Mouse (Mus musculus) Patski (cell line): ENCODE results near the gene 4930432M17Rik. TPM values are rescaled to one million over a fixed set of nuclear protein-coding genes. Genes with fewer than 3 reads are reported as not detected.
A peak's percentile ranks its signal among the peaks of the same experiment; 100 is the strongest.

Experiments
- ATAC-seq: fragments of 100-300 bp; one replicate; pipeline ENCODE4 v1.8.0; 2021
- CTCF ChIA-PET: fragments of 350-600 bp; sonication (Branson Sonifier 250); formaldehyde crosslinking; loops from one replicate; lab custom pipeline; 2022; ENCODE audit warnings: inconsistent platforms; lab: Charles Lee
- POLR2A ChIA-PET: fragments of 350-600 bp; sonication (Branson Sonifier 250); formaldehyde crosslinking; loops from one replicate; lab custom pipeline; 2022; ENCODE audit warnings: antibody characterized with exemption, inconsistent platforms; lab: Charles Lee
- DNase-seq: peaks from one replicate; pipeline ENCODE4 v3.0.0-alpha.2; 2011; ENCODE audit warnings: low read depth, low spot score
- H3K27me3 ChIP-seq: fragments of 371-371 bp; one replicate; pipeline ENCODE4 v1.5.1; 2021
- CTCF ChIP-seq: fragments of 100-300 bp; IDR thresholded peaks from one replicate; pipeline ENCODE4 v1.5.1; 2021
- in situ Hi-C: fragments of 300-500 bp; cut with MboI; formaldehyde crosslinking; loops from 3 replicates; pipeline ENCODE4 v1.11.1; 2018; ENCODE audit warnings: low pct_unique_long_range_greater_than_20kb, mixed read lengths
- polyA plus RNA-seq: library from polyadenylated mRNA; unstranded; gene quantifications from one replicate; pipeline ENCODE4 v1.2.3, GENCODE M21; 2021

4930432M17Rik gene
- polyA plus RNA-seq, 1 experiment from 2014 or later = not detected

GRCm38 (mm10) chr3:121638241-121638640 is 32.3 kb upstream of the 4930432M17Rik start:
- H3K27me3 ChIP-seq = no peaks in the 10 kb centered on the region
- DNase-seq = no peak
- no peak for ATAC-seq
- CTCF ChIA-PET = interaction anchor here (0.9 to 5.3 kb wide), 10 partner anchors 8 to 99 kb away, joined by 3 to 37 read pairs (median 5); no protein-coding TSS in a partner anchor
- POLR2A ChIA-PET = interaction anchor here (0.6 to 1.6 kb wide), 4 partner anchors 10 to 124 kb away, joined by 3 to 8 read pairs (median 4); no protein-coding TSS in a partner anchor
- in situ Hi-C loops = loop anchor here (5.0 kb wide), 1 partner anchor 91 kb away; no protein-coding TSS in a partner anchor
- TF ChIP-seq CTCF = no peak

- TF ChIP-seq CTCF = no peak
- no peaks in the 10 kb centered on the region for H3K27me3 ChIP-seq
- ChIA-PET CTCF (interaction anchor here (2.1 to 5.3 kb wide), 2 partner anchors 57 to 96 kb away, joined by 7 to 37 read pairs; no protein-coding TSS in a partner anchor), POLR2A (interaction anchor here (0.8 to 1.3 kb wide), 2 partner anchors 10 to 83 kb away, joined by 3 read pairs; partner anchors contain the start of gene F3)
- in situ Hi-C loops = no loop called here
- DNase-seq = no peak
- ATAC-seq = no peak
Observed at GRCm38 (mm10) chr3:121640611-121641010, 30.0 kb upstream of the 4930432M17Rik start.

- no peaks in the 10 kb centered on the region for H3K27me3 ChIP-seq
- DNase-seq = no peak
- CTCF ChIA-PET = interaction anchor here (0.9 to 5.0 kb wide), 9 partner anchors 8 to 103 kb away, joined by 3 to 31 read pairs (median 3); no protein-coding TSS in a partner anchor
- ATAC-seq = no peak
- POLR2A ChIA-PET = interaction anchor here (0.6 to 1.1 kb wide), 2 partner anchors 9 to 92 kb away, joined by 3 to 4 read pairs; no protein-coding TSS in a partner anchor
- no peak for TF ChIP-seq CTCF
- in situ Hi-C loops = no loop called here
Observed at GRCm38 (mm10) chr3:121643236-121643635, 27.3 kb upstream of the 4930432M17Rik start.

GRCm38 (mm10) chr3:121645447-121645846 is 25.1 kb upstream of the 4930432M17Rik start:
- DNase-seq (no peak), ATAC-seq (no peak)
- no peak for TF ChIP-seq CTCF
- ChIA-PET CTCF (interaction anchor here (0.7 to 5.0 kb wide), 8 partner anchors 10 to 91 kb away, joined by 3 to 31 read pairs (median 5); no protein-coding TSS in a partner anchor), POLR2A (interaction anchor here (1.4 to 1.8 kb wide), 3 partner anchors 9 to 78 kb away, joined by 6 to 10 read pairs (median 6); partner anchors contain the start of gene F3)
- in situ Hi-C loops = no loop called here
- no peaks in the 10 kb centered on the region for H3K27me3 ChIP-seq

- in situ Hi-C loops = no loop called here
- no peaks in the 10 kb centered on the region for H3K27me3 ChIP-seq
- ATAC-seq = peak; percentile 94
- TF ChIP-seq CTCF = no peak
- ChIA-PET POLR2A (interaction anchor here (0.7 to 2.0 kb wide), 7 partner anchors 10 to 79 kb away, joined by 3 to 10 read pairs (median 6); partner anchors contain the start of gene F3), CTCF (interaction anchor here (0.9 to 5.0 kb wide), 9 partner anchors 8 to 95 kb away, joined by 3 to 31 read pairs (median 4); no protein-coding TSS in a partner anchor)
- peak; percentile 99 for DNase-seq
Observed at GRCm38 (mm10) chr3:121646364-121647048, 24.1 kb upstream of the 4930432M17Rik start.

GRCm38 (mm10) chr3:121648238-121648778 is 22.3 kb upstream of the 4930432M17Rik start:
- POLR2A ChIA-PET = interaction anchor here (1.2 to 2.0 kb wide), 5 partner anchors 10 to 77 kb away, joined by 3 to 9 read pairs (median 5); partner anchors contain the start of gene F3
- ATAC-seq = no peak
- CTCF ChIA-PET = interaction anchor here (0.6 to 1.5 kb wide), 5 partner anchors 34 to 98 kb away, joined by 3 to 7 read pairs (median 4); no protein-coding TSS in a partner anchor

GRCm38 (mm10) chr3:121650052-121650671 is 20.4 kb upstream of the 4930432M17Rik start:
- no peaks in the 10 kb centered on the region for H3K27me3 ChIP-seq
- ATAC-seq = peak; percentile 18
- CTCF ChIA-PET = interaction anchor here (1.0 to 3.0 kb wide), 10 partner anchors 12 to 111 kb away, joined by 3 to 13 read pairs (median 6); partner anchors contain the start of gene F3
- in situ Hi-C loops = loop anchor here (5.0 kb wide), 1 partner anchor 72 kb away; the partner anchor contains the start of gene F3
- peak; percentile 98 for DNase-seq
- POLR2A ChIA-PET = interaction anchor here (0.6 to 1.8 kb wide), 11 partner anchors 8 to 1760 kb away, joined by 3 to 8 read pairs (median 4); partner anchors contain the start of gene F3
- no peak for TF ChIP-seq CTCF

More at GRCm38 (mm10) chr3:121648238-121648778, 22.3 kb upstream of the 4930432M17Rik start:
- in situ Hi-C loops = no loop called here
- no peaks in the 10 kb centered on the region for H3K27me3 ChIP-seq
- TF ChIP-seq CTCF = no peak
- no peak for DNase-seq

GRCm38 (mm10) chr3:121651710-121652109 is 18.9 kb upstream of the 4930432M17Rik start:
- POLR2A ChIA-PET = interaction anchor here (1.2 to 1.8 kb wide), 6 partner anchors 8 to 74 kb away, joined by 3 to 6 read pairs (median 4); partner anchors contain the start of gene F3
- CTCF ChIA-PET = interaction anchor here (0.8 to 3.0 kb wide), 16 partner anchors 8 to 85 kb away, joined by 3 to 13 read pairs (median 6); partner anchors contain the start of gene F3
- no peak for ATAC-seq
- DNase-seq = no peak
- in situ Hi-C loops = loop anchor here (5.0 kb wide), 1 partner anchor 71 kb away; the partner anchor contains the start of gene F3
- no peaks in the 10 kb centered on the region for H3K27me3 ChIP-seq
- no peak for TF ChIP-seq CTCF

GRCm38 (mm10) chr3:121652186-121652585 is 18.4 kb upstream of the 4930432M17Rik start:
- TF ChIP-seq CTCF = no peak
- CTCF ChIA-PET = interaction anchor here (0.9 to 3.0 kb wide), 12 partner anchors 9 to 70 kb away, joined by 3 to 13 read pairs (median 6); partner anchors contain the start of gene F3
- in situ Hi-C loops = loop anchor here (5.0 kb wide), 1 partner anchor 70 kb away; the partner anchor contains the start of gene F3
- ATAC-seq = no peak
- no peak for DNase-seq
- H3K27me3 ChIP-seq = no peaks in the 10 kb centered on the region
- POLR2A ChIA-PET = interaction anchor here (1.2 to 1.8 kb wide), 3 partner anchors 9 to 48 kb away, joined by 3 to 4 read pairs (median 4); no protein-coding TSS in a partner anchor
